ENCODE assay signal across 10 mouse cellular contexts in genomic region chr2:113980664-113981063, GRCm38 (mm10). TPM values are rescaled to one million over a fixed set of nuclear protein-coding genes. Genes with fewer than 3 reads are reported as not detected.
A peak's percentile ranks its signal among the peaks of the same experiment; 100 is the strongest.
DNase-seq lines count a peak whose midpoint lies in the region; ATAC-seq and TF ChIP-seq lines count a peak whose summit lies in the region.
"Had no signal": no experiment of that assay in that cellular context is flagged by ENCODE, and none has a peak within 500 bp of the region (broad histone marks: within the 10 kb centered on the region; RNA-seq: fewer than 3 reads in every experiment).

No protein-coding gene starts in this region.

- H3K4me1 ChIP-seq in limb, embryonic 15.5 days: no peaks in the 10 kb centered on the region
- H3K4me1 ChIP-seq: liver, embryonic 13.5 days had no signal

- peak; percentile 44; the same call in 1 of the 2 replicates for ATAC-seq in frontal cortex, adult (ENCODE audit: low TSS enrichment)
- peak; percentile 73; the same call in 1 of the 2 replicates for ATAC-seq in limb, embryonic 15.5 days (ENCODE audit: insufficient number of reproducible peaks, low FRiP score, low TSS enrichment, low read depth)

- H3K4me3 ChIP-seq in limb, embryonic 15.5 days: no peak overlapping the region
- H3K4me3 ChIP-seq: liver, embryonic 13.5 days had no signal

- no peaks in the 10 kb centered on the region for H3K36me3 ChIP-seq in limb, embryonic 15.5 days
- H3K36me3 ChIP-seq: liver, embryonic 13.5 days had no signal

- no peak overlapping the region for H3K4me2 ChIP-seq in limb, embryonic 15.5 days
- H3K4me2 ChIP-seq: liver, embryonic 13.5 days had no signal

- H3K27ac ChIP-seq in limb, embryonic 15.5 days: no peak overlapping the region
- H3K27ac ChIP-seq: liver, embryonic 13.5 days had no signal

- 67% methylated on average over 8 of the region's 8 CpGs for WGBS in limb, embryonic 15.5 days

- no peaks in the 10 kb centered on the region for H3K27me3 ChIP-seq in limb, embryonic 15.5 days
- H3K27me3 ChIP-seq: liver, embryonic 13.5 days had no signal

- H3K9ac ChIP-seq in limb, embryonic 15.5 days: no peak overlapping the region
- H3K9ac ChIP-seq: liver, embryonic 13.5 days had no signal

- TF ChIP-seq POLR2A in brain, embryonic 14.5 days (IDR thresholded peaks at IDR 0.05; ENCODE audit: borderline replicate concordance, extremely low read depth, insufficient read depth, insufficient read length, poor library complexity, severe bottlenecking): no peak

- DNase-seq in frontal cortex, postnatal 25 days (ENCODE audit: low spot score in 2 of 2): no peak
- DNase-seq in brain, embryonic 14.5 days (ENCODE audit: low read depth): peak; percentile 75
- DNase-seq in gastrocnemius, postnatal 4 days (ENCODE audit: low spot score in 2 of 2): peak; percentile 21 to 60
- DNase-seq in adrenal gland, postnatal 10 days: no peak
- no peak for DNase-seq in adrenal gland, postnatal 4 days (ENCODE audit: low spot score in 2 of 2)
- DNase-seq in right cerebral cortex, adult 2 months (ENCODE audit: low spot score in 2 of 2): no peak
- DNase-seq: liver, embryonic 13.5 days had no signal

- no peak for TF ChIP-seq CTCF in brain, embryonic 14.5 days (IDR thresholded peaks at IDR 0.05; ENCODE audit: borderline replicate concordance, extremely low read depth, insufficient read depth, insufficient read length)

- no peaks in the 10 kb centered on the region for H3K9me3 ChIP-seq in limb, embryonic 15.5 days
- H3K9me3 ChIP-seq: liver, embryonic 13.5 days had no signal

RNA-seq across cellular contexts. Expression of gene Gjd2, which starts 32.8 kb away (rescaled TPM):
- polyA plus RNA-seq in brain, embryonic 14.5 days (2012; rRNA removed): 18.4 and 25.3 TPM in 2 replicates
- total RNA-seq in gastrocnemius, postnatal 4 days (2021): under 1 TPM in 1 of 2 experiments, not detected in 1; 0.15 TPM
- 0.17 TPM in 1 of 2 replicates, not detected in the other for polyA plus RNA-seq in limb, embryonic 15.5 days (2015; fragmentation: Nextera tagmentation; extraction: Ambion mirVana)
- total RNA-seq in adrenal gland, postnatal 10 days (2021): 1 to 10 TPM; 9.5 to 9.9 TPM
- 10 to 100 TPM; 20.5 to 21.3 TPM for total RNA-seq in adrenal gland, postnatal 4 days (2021)
- polyA plus RNA-seq: gonadal fat pad, adult 2 months; liver, embryonic 13.5 days had no signal

Comparison
In these comparisons a context has a peak if more than half of its experiments do, and no peak if none do; other contexts are left out.
1. DNase-seq: peak in brain, embryonic 14.5 days (single experiment) and gastrocnemius, postnatal 4 days (2 of 2); none in frontal cortex, postnatal 25 days (0 of 2), adrenal gland, postnatal 10 days (single experiment), adrenal gland, postnatal 4 days (0 of 2) and right cerebral cortex, adult 2 months (0 of 2).
2. RNA of gene Gjd2, which starts 32.8 kb away (total RNA-seq): 20.5 to 21.3 TPM in adrenal gland, postnatal 4 days and 9.5 to 9.9 TPM in adrenal gland, postnatal 10 days; 0.15 TPM in gastrocnemius, postnatal 4 days; every median in the first group is over 4 times any median in the second.